Mouse (Mus musculus) layer of hippocampus, postnatal 25 days (tissue): Measurements from ENCODE around the gene Car9. TPM values are rescaled to one million over a fixed set of nuclear protein-coding genes. Genes with fewer than 3 reads are reported as not detected.
"Not testable (repeated sequence)": the region's sequence is repeated elsewhere in the genome, so short reads cannot be mapped to it uniquely, and the experiment has no call there.

Experiments used
- DNase-seq, 2 experiments: peaks; one replicate each; pipeline ENCODE4 v3.0.0; 2022; ENCODE audit warnings: mixed read lengths in 2 of 2, low spot score in 1 of 2; ENCODE audit errors: extremely low spot score in 1 of 2
- total RNA-seq, 2 experiments: library from RNA; stranded (reverse); gene quantifications; 2 replicates each; pipeline ENCODE4 v1.2.3; 2021

Gene Car9
- under 1 TPM; 0.22 to 0.35 TPM for total RNA-seq

- no peak for DNase-seq
Measured at GRCm38 (mm10) chr4:43506536-43507185, at the start of gene Car9. Car9 (plus strand) TSS chr4:43506966.

GRCm38 (mm10) chr4:43457124-43457523 lies 49.6 kb upstream of the Car9 start:
- DNase-seq: no peak

DNA sequence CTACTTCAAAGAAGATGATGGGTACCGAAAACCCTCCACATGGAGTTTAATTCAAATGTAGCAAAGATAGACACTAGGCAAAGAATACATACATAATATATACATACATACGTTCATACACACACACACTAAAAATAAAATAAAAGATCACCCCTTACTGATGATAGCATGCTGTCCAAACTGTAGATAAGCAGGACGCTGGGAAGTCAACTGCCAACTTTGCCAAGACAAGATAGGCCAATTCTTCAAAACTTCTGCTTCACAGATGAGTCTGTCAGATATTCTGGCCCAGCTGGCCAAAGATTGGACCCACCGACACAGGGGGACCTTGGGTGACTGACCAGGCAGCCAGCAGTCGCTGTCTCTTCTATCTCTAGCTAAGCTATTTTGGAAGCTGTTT lies 43.7 kb upstream of the Car9 start:
- DNase-seq: no peak

DNA sequence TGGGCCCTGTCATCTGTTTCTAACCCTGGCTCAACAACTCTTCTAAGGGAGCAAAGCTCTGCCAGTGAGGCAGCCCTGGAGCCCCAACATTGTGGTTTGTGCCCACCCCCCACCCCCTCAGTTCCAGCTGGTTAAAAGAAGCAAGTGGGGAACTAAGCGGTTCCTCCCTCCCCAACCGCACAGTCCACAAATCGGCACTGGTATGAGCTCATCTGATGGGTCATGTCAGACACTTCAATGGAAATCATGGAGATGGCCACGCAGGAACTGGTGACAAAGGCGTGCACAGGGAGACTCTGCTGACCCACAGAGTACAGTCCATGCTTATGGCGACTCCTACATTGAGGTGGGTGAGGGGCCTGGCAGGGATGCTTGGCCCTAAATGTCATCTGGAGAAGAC lies 40.8 kb upstream of the Car9 start:
- no peak for DNase-seq

- DNase-seq: no peak
Measured at GRCm38 (mm10) chr4:43466872-43467271, 39.9 kb upstream of the Car9 start.

- no peak for DNase-seq
Measured at GRCm38 (mm10) chr4:43470301-43470700, 36.5 kb upstream of the Car9 start.

DNA sequence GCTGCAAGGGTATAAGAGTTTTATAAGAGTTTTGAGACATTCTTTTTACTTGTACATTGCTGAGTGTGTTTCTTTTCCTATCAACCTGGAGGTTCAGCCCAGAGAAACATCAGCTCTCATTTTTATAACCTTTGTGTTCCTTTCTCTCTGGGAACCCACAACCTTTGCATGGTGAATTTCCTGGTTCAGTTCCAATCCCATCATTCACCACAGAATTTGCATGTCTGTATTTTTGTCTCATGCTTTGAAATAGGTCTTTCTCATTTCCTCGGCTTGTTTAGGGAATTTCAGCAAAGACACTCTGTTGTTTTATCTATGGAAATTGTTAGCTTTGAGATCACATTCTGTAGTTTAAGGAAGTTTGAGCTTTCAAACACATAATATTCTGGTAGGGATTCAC lies 33.1 kb upstream of the Car9 start:
- no peak for DNase-seq

DNA sequence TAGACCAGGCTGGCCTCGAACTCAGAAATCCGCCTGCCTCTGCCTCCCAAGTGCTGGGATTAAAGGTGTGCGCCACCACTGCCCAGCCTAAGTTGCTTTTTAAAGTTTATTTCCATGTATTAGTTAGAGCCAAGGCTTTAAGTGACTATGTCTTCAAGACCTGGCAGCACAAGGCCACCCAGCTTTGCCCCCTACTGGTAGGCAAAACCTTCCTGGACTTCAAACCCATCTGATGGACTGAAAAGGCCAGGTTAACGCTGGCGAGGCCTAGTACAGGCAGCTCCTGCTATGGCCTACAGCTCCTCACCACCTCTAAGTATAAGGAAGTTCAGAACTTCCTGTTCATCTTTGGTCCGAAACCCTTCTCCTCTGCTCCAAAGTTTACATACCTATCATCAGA lies 30.2 kb upstream of the Car9 start:
- DNase-seq: no peak

DNA sequence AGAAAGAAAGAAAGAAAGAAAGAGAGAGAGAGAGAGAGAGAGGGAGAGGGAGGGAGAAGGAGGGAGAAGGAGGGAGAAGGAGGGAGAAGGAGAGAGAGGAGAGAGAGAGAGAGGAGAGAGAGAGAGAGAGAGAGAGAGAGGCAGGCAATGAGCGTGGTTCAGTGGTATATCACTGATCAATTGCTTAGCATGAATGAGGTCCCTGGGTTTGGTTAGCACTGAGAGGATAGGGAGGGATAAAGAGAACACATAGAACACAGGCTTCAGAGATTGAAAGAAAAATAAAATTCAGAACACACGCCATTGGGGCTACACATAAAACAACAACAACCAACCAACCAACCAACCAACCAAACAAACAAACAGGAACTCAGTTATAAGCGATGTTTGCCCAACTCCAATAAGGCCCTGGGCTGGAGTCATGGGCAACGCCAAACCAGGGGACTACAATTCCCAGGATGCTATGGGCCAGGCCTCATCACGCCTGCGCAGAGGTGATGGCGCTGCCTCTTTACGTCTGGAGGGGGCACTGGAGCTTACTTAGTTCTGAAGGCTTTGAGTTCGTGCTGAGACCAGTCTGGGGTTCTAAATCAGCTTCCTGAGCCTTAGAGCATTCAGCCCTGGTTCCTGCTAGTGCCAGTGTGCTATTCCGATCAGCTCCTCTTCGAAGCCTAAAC lies 28.8 kb upstream of the Car9 start:
- DNase-seq: peak; percentile 45 to 73

DNA sequence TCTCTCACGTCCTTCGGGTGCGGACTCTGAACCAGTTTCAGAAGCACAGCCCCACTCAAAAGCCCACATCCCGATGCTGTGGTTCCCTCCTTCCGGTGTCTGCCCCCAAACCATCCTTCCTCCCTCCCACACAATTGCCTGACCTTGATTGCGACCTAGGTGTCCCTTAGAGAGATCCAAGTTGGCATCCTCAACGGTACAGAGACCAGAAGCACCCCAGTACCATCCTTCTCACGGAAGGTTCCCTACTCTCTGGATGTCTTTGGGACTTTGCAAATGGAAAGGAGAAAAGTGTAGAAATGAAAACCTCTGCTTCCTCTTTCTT lies 28.3 kb upstream of the Car9 start:
- no peak for DNase-seq

DNA sequence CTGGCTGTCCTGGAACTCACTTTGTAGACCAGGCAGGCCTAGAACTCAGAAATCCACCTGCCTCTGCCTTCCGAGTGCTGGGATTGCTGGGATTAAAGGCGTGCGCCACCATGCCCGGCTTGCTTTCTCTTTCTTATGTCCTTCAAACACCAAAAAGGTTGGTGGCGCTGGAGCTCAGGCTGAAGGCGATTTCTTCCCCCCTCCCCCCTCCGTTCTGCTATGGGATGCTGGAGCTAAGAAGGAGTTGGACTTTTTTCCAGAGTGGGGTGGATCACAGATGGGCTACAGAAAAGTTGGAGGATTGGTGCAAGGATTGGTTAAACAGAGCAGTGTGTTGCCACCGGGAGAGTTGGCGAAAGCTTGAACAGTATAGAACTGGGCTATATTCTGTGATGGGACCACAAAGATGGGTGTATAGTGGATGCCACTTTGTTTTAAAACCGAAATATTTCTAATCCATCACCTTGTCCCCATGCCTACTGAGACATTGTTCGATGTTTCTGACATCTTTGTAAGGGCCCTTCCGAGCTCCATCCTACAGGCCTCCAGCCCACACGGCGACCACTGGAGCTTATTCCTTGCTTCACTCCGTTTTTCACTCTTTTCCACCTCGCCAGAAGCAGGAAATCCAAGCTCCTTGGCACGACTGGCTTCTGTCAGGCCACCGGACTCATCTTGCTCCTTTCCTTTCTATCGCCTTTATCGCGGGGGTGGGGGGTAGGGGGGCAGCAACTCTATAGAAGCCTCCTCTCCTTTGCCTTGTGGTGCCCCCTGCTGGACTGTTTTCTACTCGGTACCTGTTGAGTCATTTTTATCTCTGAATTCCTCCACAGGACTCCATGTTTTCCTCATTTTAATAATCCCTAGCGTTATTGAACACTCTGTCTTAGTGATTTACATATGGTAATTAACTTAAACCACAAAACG lies 27.6 kb upstream of the Car9 start:
- peak in 1 of 2 experiments; percentile 77 for DNase-seq

DNA sequence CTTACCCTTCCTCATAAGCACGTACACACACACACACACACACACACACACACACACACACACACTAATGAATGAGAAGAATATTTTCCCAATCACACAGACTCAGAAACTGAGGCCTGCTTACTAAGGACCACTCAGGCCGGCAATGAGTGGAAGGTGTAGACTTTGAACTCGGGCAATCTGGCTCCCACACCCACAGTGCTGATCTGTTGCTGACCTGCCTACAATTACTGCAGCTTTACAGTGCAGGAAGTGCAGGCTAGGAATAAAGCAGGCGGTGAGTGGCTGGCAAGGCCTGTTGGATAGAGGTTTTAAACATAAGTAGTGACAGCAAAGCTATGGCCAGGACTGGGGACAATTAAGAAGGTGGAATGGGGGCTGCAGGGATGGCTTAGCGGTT lies 25.8 kb upstream of the Car9 start:
- DNase-seq: no peak

- DNase-seq: no peak
Measured at GRCm38 (mm10) chr4:43481894-43482456, 24.8 kb upstream of the Car9 start.

DNA sequence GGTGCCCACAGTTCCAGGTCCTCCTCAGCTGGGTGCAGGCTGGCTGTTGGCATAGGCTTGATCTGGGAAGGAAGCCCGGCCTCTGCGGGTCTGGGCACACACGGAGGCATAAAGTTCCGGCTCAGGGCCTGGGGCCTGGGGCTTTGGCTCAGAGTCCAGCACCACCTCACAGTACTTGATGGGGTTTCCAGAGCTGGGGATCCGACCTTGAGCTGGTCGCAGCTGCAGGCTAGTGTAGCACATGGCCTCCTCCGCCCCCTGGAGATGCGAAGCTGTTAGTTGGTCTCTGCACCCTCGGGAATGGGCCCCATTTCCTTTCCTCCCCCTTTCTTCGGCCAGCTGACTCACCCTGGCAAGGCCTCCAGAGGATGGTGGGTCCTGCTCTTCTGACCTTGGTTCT lies 24.2 kb upstream of the Car9 start:
- no peak for DNase-seq

GRCm38 (mm10) chr4:43483535-43484091 lies 23.2 kb upstream of the Car9 start, which contains the start of gene Sit1:
Sit1 (minus strand) TSS chr4:43483734.
- DNase-seq: no peak

GRCm38 (mm10) chr4:43485666-43486065 lies 21.1 kb upstream of the Car9 start:
- not testable (repeated sequence) for DNase-seq

DNA sequence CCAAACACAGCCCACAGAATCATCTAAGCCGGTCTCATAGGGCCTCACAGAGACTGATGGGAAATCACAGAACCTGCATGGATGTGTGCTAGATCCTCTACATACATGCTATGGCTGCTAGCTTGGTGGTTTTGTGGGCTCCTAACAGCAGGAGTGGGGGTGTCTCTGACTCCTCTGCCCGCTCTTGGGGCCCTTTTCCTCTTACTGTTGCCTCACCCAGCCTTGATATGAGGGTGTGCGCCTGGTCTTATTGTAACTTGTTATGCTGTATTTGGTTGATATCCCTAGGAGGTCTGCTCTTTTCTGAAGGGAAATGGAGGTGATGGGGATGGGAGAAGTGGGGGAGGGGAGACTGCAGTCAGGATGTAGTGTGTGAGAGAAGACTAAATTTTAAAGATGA lies 17.2 kb upstream of the Car9 start:
- DNase-seq: no peak

GRCm38 (mm10) chr4:43490801-43491200 lies 16.0 kb upstream of the Car9 start:
- DNase-seq: no peak

DNA sequence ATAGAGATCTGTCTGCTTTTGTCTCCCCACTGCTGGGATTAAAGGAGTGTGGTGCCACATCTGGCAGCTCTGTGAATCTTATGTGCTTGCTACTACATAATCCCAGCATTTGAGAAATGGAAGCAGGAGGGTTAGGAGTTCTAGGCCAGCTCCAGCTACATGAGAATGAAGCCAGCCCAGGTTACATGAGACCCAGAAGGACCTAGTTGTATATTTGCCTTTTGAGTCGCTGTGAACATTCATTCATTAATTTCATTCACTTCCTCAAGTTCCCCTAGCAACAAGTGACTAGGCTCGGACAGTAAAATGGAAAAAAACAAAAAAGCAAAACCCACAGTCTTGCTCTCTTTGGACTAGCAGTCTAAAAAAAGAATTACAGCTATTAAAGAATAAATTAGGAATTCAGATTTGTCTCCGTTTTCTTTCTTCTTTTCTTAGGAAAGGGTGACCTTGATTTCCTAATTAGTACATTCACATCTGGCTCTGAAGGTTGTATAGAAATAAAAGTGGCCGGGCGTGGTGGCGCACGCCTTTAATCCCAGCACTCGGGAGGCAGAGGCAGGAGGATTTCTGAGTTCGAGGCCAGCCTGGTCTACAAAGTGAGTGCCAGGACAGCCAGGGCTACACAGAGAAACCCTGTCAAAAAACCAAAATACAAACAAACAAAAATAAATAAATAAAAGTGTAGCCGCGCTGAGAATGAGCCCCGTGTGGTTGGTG lies 14.5 kb upstream of the Car9 start:
- DNase-seq: no peak

- DNase-seq: peak; percentile 73 to 84
Measured at GRCm38 (mm10) chr4:43492821-43493185, 14.0 kb upstream of the Car9 start, which contains the start of gene Ccdc107. Ccdc107 (plus strand) TSS chr4:43492900.
